Mouse (Mus musculus) cerebellum, postnatal 4 days (tissue): Measurements from ENCODE around the gene P4ha1.
"Not testable (repeated sequence)": the region's sequence is repeated elsewhere in the genome, so short reads cannot be mapped to it uniquely, and the experiment has no call there.

Experiments used
- DNase-seq, 2 experiments: peaks; one replicate each; pipeline ENCODE4 v3.0.0; 2022; ENCODE audit warnings: low spot score in 2 of 2, mixed read lengths in 1 of 2

Gene P4ha1

GRCm38 (mm10) chr10:59368729-59369128 is 45.6 kb downstream of the P4ha1 start:
- DNase-seq = no peak

GRCm38 (mm10) chr10:59369426-59369825 is 46.3 kb downstream of the P4ha1 start:
- DNase-seq = no peak

GRCm38 (mm10) chr10:59377906-59378305 is 54.8 kb downstream of the P4ha1 start:
- DNase-seq = no peak

GRCm38 (mm10) chr10:59378728-59379127 is 55.6 kb downstream of the P4ha1 start:
- no peak for DNase-seq

GRCm38 (mm10) chr10:59379927-59380326 is 56.8 kb downstream of the P4ha1 start:
- no peak for DNase-seq

GRCm38 (mm10) chr10:59380411-59380821 is 57.3 kb downstream of the P4ha1 start:
- DNase-seq = no peak

- DNase-seq = not testable (repeated sequence)
These were observed 58.5 kb downstream of the P4ha1 start for GRCm38 (mm10) chr10:59381563-59381962.

GRCm38 (mm10) chr10:59386951-59387350 is 63.9 kb downstream of the P4ha1 start:
- DNase-seq = no peak

GRCm38 (mm10) chr10:59389652-59390051 is 66.6 kb downstream of the P4ha1 start:
- no peak for DNase-seq

- DNase-seq = no peak
These were observed 68.8 kb downstream of the P4ha1 start for GRCm38 (mm10) chr10:59391907-59392306.

GRCm38 (mm10) chr10:59395461-59395860 is 72.4 kb downstream of the P4ha1 start, which contains the start of gene Gm10273:
TSS of gene Gm10273 (plus strand) at chr10:59395632.
- not testable (repeated sequence) for DNase-seq

- no peak for DNase-seq
These were observed 80.0 kb downstream of the P4ha1 start, which contains the start of gene Pla2g12b for GRCm38 (mm10) chr10:59402899-59403792. TSS of gene Pla2g12b (plus strand) at chr10:59403660.

- DNase-seq = no peak
These were observed 80.7 kb downstream of the P4ha1 start for GRCm38 (mm10) chr10:59403793-59404149.

GRCm38 (mm10) chr10:59408499-59408898 is 85.4 kb downstream of the P4ha1 start:
- DNase-seq = no peak

GRCm38 (mm10) chr10:59410264-59410663 is 87.2 kb downstream of the P4ha1 start:
- no peak for DNase-seq

- no peak for DNase-seq
These were observed 90.6 kb downstream of the P4ha1 start for GRCm38 (mm10) chr10:59413711-59414110.

GRCm38 (mm10) chr10:59416623-59417022 is 93.5 kb downstream of the P4ha1 start:
- no peak for DNase-seq

- no peak for DNase-seq
These were observed 96.4 kb downstream of the P4ha1 start for GRCm38 (mm10) chr10:59419516-59419915.
